Mouse (Mus musculus) heart, adult 11 months (tissue): ENCODE results near the gene Col12a1.

Source experiments
- DNase-seq: peaks from one replicate; pipeline ENCODE4 v3.0.0; 2022

The Col12a1 gene

GRCm38 (mm10) chr9:79600237-79600570, 118.4 kb downstream of the Col12a1 start:
- DNase-seq: no peak

- DNase-seq: no peak
These were observed 119.0 kb downstream of the Col12a1 start for GRCm38 (mm10) chr9:79599395-79600236.

- DNase-seq: no peak
These were observed 120.1 kb downstream of the Col12a1 start for GRCm38 (mm10) chr9:79598578-79598977.

- no peak for DNase-seq
These were observed 132.0 kb downstream of the Col12a1 start for GRCm38 (mm10) chr9:79586415-79587195.

- no peak for DNase-seq
These were observed 151.8 kb downstream of the Col12a1 start for GRCm38 (mm10) chr9:79566838-79567237.

- DNase-seq: no peak
These were observed 165.3 kb downstream of the Col12a1 start for GRCm38 (mm10) chr9:79553297-79553696.
